Mouse (Mus musculus): ENCODE measurements around the gene Susd3.

DNA sequence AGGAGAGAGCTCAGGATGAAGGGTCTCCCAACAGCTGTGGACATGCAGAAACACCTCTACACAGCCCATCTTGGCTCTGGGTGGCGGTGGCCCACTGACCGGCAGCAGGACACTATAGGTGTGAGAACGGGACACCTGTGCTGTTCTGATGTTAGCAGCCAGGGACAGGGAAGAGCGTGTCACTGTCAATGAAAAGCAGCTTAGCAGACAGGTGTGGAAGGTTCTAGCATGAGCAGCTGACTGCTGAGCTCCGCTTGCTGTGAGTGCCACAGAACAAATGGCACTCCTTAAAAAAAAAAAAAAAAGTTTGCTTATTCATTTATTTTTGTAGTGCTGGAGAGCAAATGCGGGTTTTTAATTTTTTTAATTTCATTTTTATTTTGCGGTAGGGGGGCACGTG lies 10.9 kb downstream of the Susd3 start:
- TF ChIP-seq POLR2A (IDR thresholded peaks at IDR 0.05; ENCODE audit: extremely low read depth, insufficient read depth, low read length) (no peak), CTCF (IDR thresholded peaks at IDR 0.05; ENCODE audit: extremely low read depth, insufficient read depth, low read length) (no peak)

Measured in cortical plate, adult 2 months (tissue).